Mouse (Mus musculus): ENCODE results near the gene Tmem150a. TPM values are rescaled to one million over a fixed set of nuclear protein-coding genes. Genes with fewer than 3 reads are reported as not detected.

Tmem150a gene
- polyA plus RNA-seq, 1 experiment, result 8.7 TPM

- no peak for TF ChIP-seq POLR2A (IDR thresholded peaks at IDR 0.05; ENCODE audit: control insufficient read depth, low read depth, low read length)
- TF ChIP-seq CTCF (IDR thresholded peaks at IDR 0.05; ENCODE audit: control insufficient read depth, insufficient read depth, insufficient replicate concordance, low read depth, low read length), result no peak
- Histone ChIP-seq H3K27me3 (ENCODE audit: control insufficient read depth, insufficient read depth, low read length) (no peaks in the 10 kb centered on the region), H3K36me3 (ENCODE audit: control insufficient read depth, insufficient read depth, low read length) (peaks cover 2% of the 10 kb centered on the region; the same call in 1 of the 2 replicates), H3K4me1 (ENCODE audit: control insufficient read depth, insufficient read depth, low read length) (peaks cover 21% of the 10 kb centered on the region), H3K27ac (ENCODE audit: control insufficient read depth, insufficient read depth, low read depth, low read length) (peak within 1 kb of the TSS; percentile 53), H3K4me3 (ENCODE audit: control insufficient read depth, low read depth, low read length) (peak within 1 kb of the TSS; percentile 68)
These were observed 11.7 kb downstream of the Tmem150a start, which contains the start of gene Rnf181 for GRCm38 (mm10) chr6:72366844-72367443. Rnf181 (minus strand) TSS chr6:72366956.

GRCm38 (mm10) chr6:72367460-72367974, 12.3 kb downstream of the Tmem150a start:
- H3K27ac ChIP-seq (ENCODE audit: control insufficient read depth, insufficient read depth, low read depth, low read length), result no peak overlapping the region
- TF ChIP-seq POLR2A (IDR thresholded peaks at IDR 0.05; ENCODE audit: control insufficient read depth, low read depth, low read length) (no peak), CTCF (IDR thresholded peaks at IDR 0.05; ENCODE audit: control insufficient read depth, insufficient read depth, insufficient replicate concordance, low read depth, low read length) (no peak)
- peak overlapping the region; percentile 40 for H3K4me3 ChIP-seq (ENCODE audit: control insufficient read depth, low read depth, low read length)
- H3K27me3 ChIP-seq (ENCODE audit: control insufficient read depth, insufficient read depth, low read length), result no peaks in the 10 kb centered on the region
- peaks cover 21% of the 10 kb centered on the region for H3K4me1 ChIP-seq (ENCODE audit: control insufficient read depth, insufficient read depth, low read length)
- peaks cover 2% of the 10 kb centered on the region; the same call in 1 of the 2 replicates for H3K36me3 ChIP-seq (ENCODE audit: control insufficient read depth, insufficient read depth, low read length)

- peak overlapping the region; percentile 41 for H3K4me3 ChIP-seq (ENCODE audit: control insufficient read depth, low read depth, low read length)
These were observed 14.3 kb downstream of the Tmem150a start for GRCm38 (mm10) chr6:72369557-72369956.

GRCm38 (mm10) chr6:72370091-72370490, 14.8 kb downstream of the Tmem150a start:
- Histone ChIP-seq H3K27ac (ENCODE audit: control insufficient read depth, insufficient read depth, low read depth, low read length) (peak overlapping the region; percentile 96), H3K4me1 (ENCODE audit: control insufficient read depth, insufficient read depth, low read length) (peaks cover 23% of the 10 kb centered on the region), H3K36me3 (ENCODE audit: control insufficient read depth, insufficient read depth, low read length) (peaks cover 2% of the 10 kb centered on the region; the same call in 1 of the 2 replicates), H3K4me3 (ENCODE audit: control insufficient read depth, low read depth, low read length) (peak overlapping the region; percentile 41), H3K27me3 (ENCODE audit: control insufficient read depth, insufficient read depth, low read length) (no peaks in the 10 kb centered on the region)
- TF ChIP-seq POLR2A (IDR thresholded peaks at IDR 0.05; ENCODE audit: control insufficient read depth, low read depth, low read length), result peak; percentile 11; the same call in 1 of the 2 replicates
- no peak for TF ChIP-seq CTCF (IDR thresholded peaks at IDR 0.05; ENCODE audit: control insufficient read depth, insufficient read depth, insufficient replicate concordance, low read depth, low read length)

More at GRCm38 (mm10) chr6:72369557-72369956, 14.3 kb downstream of the Tmem150a start:
- TF ChIP-seq CTCF (IDR thresholded peaks at IDR 0.05; ENCODE audit: control insufficient read depth, insufficient read depth, insufficient replicate concordance, low read depth, low read length) (no peak; the same call in 1 of the 2 replicates), POLR2A (IDR thresholded peaks at IDR 0.05; ENCODE audit: control insufficient read depth, low read depth, low read length) (no peak)
- Histone ChIP-seq H3K27ac (ENCODE audit: control insufficient read depth, insufficient read depth, low read depth, low read length) (peak overlapping the region; percentile 28), H3K36me3 (ENCODE audit: control insufficient read depth, insufficient read depth, low read length) (peaks cover 2% of the 10 kb centered on the region; the same call in 1 of the 2 replicates), H3K4me1 (ENCODE audit: control insufficient read depth, insufficient read depth, low read length) (peaks cover 23% of the 10 kb centered on the region), H3K27me3 (ENCODE audit: control insufficient read depth, insufficient read depth, low read length) (no peaks in the 10 kb centered on the region)

GRCm38 (mm10) chr6:72371147-72371546, 15.9 kb downstream of the Tmem150a start:
- Histone ChIP-seq H3K27me3 (ENCODE audit: control insufficient read depth, insufficient read depth, low read length) (no peaks in the 10 kb centered on the region), H3K4me1 (ENCODE audit: control insufficient read depth, insufficient read depth, low read length) (peaks cover 23% of the 10 kb centered on the region), H3K27ac (ENCODE audit: control insufficient read depth, insufficient read depth, low read depth, low read length) (peak overlapping the region; percentile 96), H3K36me3 (ENCODE audit: control insufficient read depth, insufficient read depth, low read length) (peaks cover 2% of the 10 kb centered on the region; the same call in 1 of the 2 replicates), H3K4me3 (ENCODE audit: control insufficient read depth, low read depth, low read length) (peak overlapping the region; percentile 41)
- TF ChIP-seq POLR2A (IDR thresholded peaks at IDR 0.05; ENCODE audit: control insufficient read depth, low read depth, low read length) (no peak), CTCF (IDR thresholded peaks at IDR 0.05; ENCODE audit: control insufficient read depth, insufficient read depth, insufficient replicate concordance, low read depth, low read length) (no peak)

- Histone ChIP-seq H3K27ac (ENCODE audit: control insufficient read depth, insufficient read depth, low read depth, low read length) (peak overlapping the region; percentile 96), H3K4me1 (ENCODE audit: control insufficient read depth, insufficient read depth, low read length) (peaks cover 23% of the 10 kb centered on the region), H3K36me3 (ENCODE audit: control insufficient read depth, insufficient read depth, low read length) (peaks cover 2% of the 10 kb centered on the region; the same call in 1 of the 2 replicates), H3K27me3 (ENCODE audit: control insufficient read depth, insufficient read depth, low read length) (no peaks in the 10 kb centered on the region), H3K4me3 (ENCODE audit: control insufficient read depth, low read depth, low read length) (peak overlapping the region; percentile 41)
- TF ChIP-seq POLR2A (IDR thresholded peaks at IDR 0.05; ENCODE audit: control insufficient read depth, low read depth, low read length) (no peak), CTCF (IDR thresholded peaks at IDR 0.05; ENCODE audit: control insufficient read depth, insufficient read depth, insufficient replicate concordance, low read depth, low read length) (no peak)
These were observed 16.3 kb downstream of the Tmem150a start for GRCm38 (mm10) chr6:72371571-72371970.

- H3K27me3 ChIP-seq (ENCODE audit: control insufficient read depth, insufficient read depth, low read length), result no peaks in the 10 kb centered on the region
- peaks cover 23% of the 10 kb centered on the region for H3K4me1 ChIP-seq (ENCODE audit: control insufficient read depth, insufficient read depth, low read length)
- peaks cover 2% of the 10 kb centered on the region; the same call in 1 of the 2 replicates for H3K36me3 ChIP-seq (ENCODE audit: control insufficient read depth, insufficient read depth, low read length)
- H3K27ac ChIP-seq (ENCODE audit: control insufficient read depth, insufficient read depth, low read depth, low read length), result peak overlapping the region; percentile 16; the same call in 1 of the 2 replicates
- no peak overlapping the region for H3K4me3 ChIP-seq (ENCODE audit: control insufficient read depth, low read depth, low read length)
- no peak for TF ChIP-seq CTCF (IDR thresholded peaks at IDR 0.05; ENCODE audit: control insufficient read depth, insufficient read depth, insufficient replicate concordance, low read depth, low read length)
These were observed 17.9 kb downstream of the Tmem150a start for GRCm38 (mm10) chr6:72373184-72373583.

Data from testis, adult 2 months (tissue).